Mouse (Mus musculus) lung, adult 2 months (tissue): ENCODE results near the gene Otop3. TPM values are rescaled to one million over a fixed set of nuclear protein-coding genes. Genes with fewer than 3 reads are reported as not detected.

Experiments
- DNase-seq: peaks from one replicate; pipeline ENCODE4 v3.0.0; 2022
- H3K4me1 ChIP-seq: fragments of 200-500 bp; 2 replicates; pipeline ENCODE4 v1.6.1; 2011; ENCODE audit warnings: low read length; ENCODE audit not compliant: control insufficient read depth, insufficient read depth
- H3K4me3 ChIP-seq: fragments of 200-500 bp; replicated peaks from 2 replicates; pipeline ENCODE3; 2011; ENCODE audit warnings: low read depth, mild to moderate bottlenecking, control low read depth, low read length; ENCODE audit errors: extremely low read depth
- CTCF ChIP-seq: fragments of 200-500 bp; IDR thresholded peaks from 2 replicates; pipeline ENCODE4 v1.5.1; 2011; ENCODE audit warnings: mild to moderate bottlenecking, low read length, control low read depth; ENCODE audit not compliant: insufficient read depth
- POLR2A ChIP-seq: fragments of 200-500 bp; IDR thresholded peaks from 2 replicates; pipeline ENCODE4 v1.6.1; 2011; ENCODE audit warnings: low read depth, mild to moderate bottlenecking, control low read depth, low read length, borderline replicate concordance; ENCODE audit errors: extremely low read depth
- WGBS: fragments of 180-500 bp; shearing (Covaris S2); methylation state at CpG from one replicate; pipeline ENCODE4 v1.1.7; 2018; 5-methylcytosine and 5-hydroxymethylcytosine counted together
- polyA plus RNA-seq: library from polyadenylated mRNA; depleted of rRNA; stranded (reverse); fragments of >200 nt; gene quantifications from 2 replicates; pipeline ENCODE4 v1.2.3, GENCODE M21; 2012

Gene Otop3
- polyA plus RNA-seq, 1 experiment: 7.8 TPM

- WGBS: 71% methylated on average over 1 of the region's 1 CpGs
- Histone ChIP-seq H3K4me1 (no peaks in the 10 kb centered on the region), H3K4me3 (no peak overlapping the region)
- DNase-seq: no peak
- TF ChIP-seq POLR2A (no peak), CTCF (no peak)
Measured at GRCm38 (mm10) chr11:115337826-115338225, 3.3 kb downstream of the Otop3 start.

GRCm38 (mm10) chr11:115341246-115341645 is 6.7 kb downstream of the Otop3 start:
- WGBS: 44% methylated on average over 2 of the region's 2 CpGs
- no peak for DNase-seq
- Histone ChIP-seq H3K4me3 (no peak overlapping the region), H3K4me1 (no peaks in the 10 kb centered on the region)
- no peak for TF ChIP-seq POLR2A
- no peak for TF ChIP-seq CTCF

- H3K4me1 ChIP-seq: no peaks in the 10 kb centered on the region
- H3K4me3 ChIP-seq: no peak overlapping the region
- 59% methylated on average over 6 of the region's 6 CpGs for WGBS
- no peak for TF ChIP-seq CTCF
- TF ChIP-seq POLR2A: no peak
- no peak for DNase-seq
Measured at GRCm38 (mm10) chr11:115341866-115342265, 7.3 kb downstream of the Otop3 start.

DNA sequence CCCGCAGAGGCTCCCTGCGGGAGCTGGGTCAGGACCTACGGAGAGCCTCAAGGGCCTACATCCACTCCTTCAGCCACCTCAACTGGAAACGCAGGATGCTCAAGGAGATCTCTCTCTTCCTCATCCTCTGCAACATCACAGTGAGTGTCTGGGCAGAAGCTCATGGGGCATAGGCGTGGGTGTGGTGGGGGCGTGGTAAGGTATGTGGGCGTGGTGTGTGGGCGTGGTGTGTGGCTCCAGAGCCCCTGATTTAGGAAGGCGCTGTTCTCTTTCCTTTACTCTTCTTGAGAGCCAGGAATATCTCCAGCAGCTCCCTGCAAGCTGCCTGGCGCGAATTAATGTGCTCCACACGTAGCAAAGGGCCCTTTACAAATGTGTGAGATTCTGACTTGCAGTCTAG is 10.4 kb downstream of the Otop3 start:
- no peak for TF ChIP-seq CTCF
- no peak for TF ChIP-seq POLR2A
- no peak for DNase-seq
- Histone ChIP-seq H3K4me1 (no peaks in the 10 kb centered on the region), H3K4me3 (no peak overlapping the region)
- 18% methylated on average over 12 of the region's 12 CpGs for WGBS

GRCm38 (mm10) chr11:115345515-115345914 is 11.0 kb downstream of the Otop3 start:
- H3K4me3 ChIP-seq: no peak overlapping the region
- no peaks in the 10 kb centered on the region for H3K4me1 ChIP-seq
- DNase-seq: no peak
- WGBS: 32% methylated on average over 7 of the region's 7 CpGs
- TF ChIP-seq CTCF (no peak), POLR2A (no peak)

DNA sequence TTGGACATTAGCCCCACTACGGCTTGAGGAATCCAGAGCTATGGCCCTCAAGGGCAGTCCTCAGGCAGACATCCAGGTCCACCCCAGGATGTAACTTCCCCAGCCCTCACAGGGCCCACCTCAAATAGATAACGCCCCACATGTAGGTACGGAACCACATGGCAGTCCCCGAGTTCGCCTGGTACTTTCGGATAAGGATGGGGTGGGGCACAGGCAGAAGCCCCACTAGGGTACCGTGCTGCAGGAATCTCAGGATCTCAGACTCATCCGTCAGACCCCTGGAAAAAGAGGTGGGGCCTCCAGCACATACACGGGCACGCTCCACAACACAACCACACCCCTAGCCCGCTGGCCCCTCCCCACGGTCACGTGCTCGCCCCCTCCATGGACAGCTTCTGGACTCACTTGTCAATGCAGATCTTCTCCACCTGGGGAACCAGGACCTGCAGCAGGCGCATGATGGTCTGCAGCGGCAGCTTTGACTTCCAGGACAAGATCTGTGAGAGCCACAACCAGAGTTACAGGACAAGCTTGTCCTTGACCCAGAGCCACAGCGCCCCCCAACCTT is 14.2 kb downstream of the Otop3 start:
- Histone ChIP-seq H3K4me3 (no peak overlapping the region), H3K4me1 (no peaks in the 10 kb centered on the region)
- 65% methylated on average over 17 of the region's 17 CpGs for WGBS
- DNase-seq: no peak
- no peak for TF ChIP-seq CTCF
- TF ChIP-seq POLR2A: no peak

GRCm38 (mm10) chr11:115349976-115350375 is 15.4 kb downstream of the Otop3 start:
- H3K4me3 ChIP-seq: no peak overlapping the region
- H3K4me1 ChIP-seq: no peaks in the 10 kb centered on the region
- WGBS: 57% methylated on average over 4 of the region's 4 CpGs
- no peak for DNase-seq
- TF ChIP-seq POLR2A (no peak), CTCF (no peak)

GRCm38 (mm10) chr11:115353375-115353774 is 18.8 kb downstream of the Otop3 start:
- WGBS: 79% methylated on average over 5 of the region's 5 CpGs
- Histone ChIP-seq H3K4me3 (no peak overlapping the region), H3K4me1 (no peaks in the 10 kb centered on the region; the same call in 1 of the 2 replicates)
- TF ChIP-seq POLR2A (no peak), CTCF (no peak)
- DNase-seq: no peak

DNA sequence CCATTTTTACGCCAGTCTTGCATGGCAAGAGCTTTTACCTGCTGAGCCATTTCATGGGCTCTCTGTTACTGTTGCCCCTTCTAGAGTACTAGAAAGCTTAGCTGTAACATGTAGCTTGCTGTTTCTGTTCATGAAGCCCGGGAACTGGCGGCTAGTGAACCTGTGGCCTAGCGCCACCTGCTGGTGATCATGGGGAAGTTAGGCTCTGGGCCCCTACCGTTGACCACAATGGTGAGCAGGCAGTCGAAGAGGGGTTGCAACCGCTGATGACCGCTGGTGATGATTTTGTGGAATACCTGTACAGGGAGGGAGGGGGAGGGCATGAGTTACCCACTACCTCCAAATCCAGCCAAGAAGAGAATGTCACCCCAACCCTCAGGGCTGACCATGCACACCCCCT is 19.7 kb downstream of the Otop3 start:
- no peak for TF ChIP-seq POLR2A
- TF ChIP-seq CTCF: peak; percentile 90
- 9% methylated on average over 8 of the region's 8 CpGs for WGBS
- H3K4me1 ChIP-seq: peaks cover 7% of the 10 kb centered on the region
- no peak overlapping the region for H3K4me3 ChIP-seq
- peak; percentile 45 for DNase-seq

DNA sequence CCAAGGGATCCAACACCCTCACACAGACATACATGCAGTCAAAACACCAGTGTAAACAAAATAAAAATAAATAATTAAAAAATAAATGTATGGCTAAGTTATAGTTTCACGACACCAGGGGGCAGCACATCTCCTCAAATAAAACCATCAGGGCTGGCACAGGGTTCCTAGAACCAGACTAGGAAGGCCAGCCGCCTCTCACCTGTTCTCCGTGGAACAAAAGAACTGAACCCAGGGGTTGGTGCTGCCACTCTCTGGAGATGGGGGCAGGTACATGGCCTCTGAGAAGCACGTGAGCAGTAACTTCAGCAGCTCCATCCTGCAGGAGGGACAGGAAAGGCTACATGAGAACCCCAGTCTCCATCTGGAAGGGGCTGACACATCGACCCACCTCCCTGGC is 23.9 kb downstream of the Otop3 start:
- TF ChIP-seq CTCF (no peak), POLR2A (no peak)
- peak; percentile 74 for DNase-seq
- Histone ChIP-seq H3K4me1 (peaks cover 9% of the 10 kb centered on the region), H3K4me3 (no peak overlapping the region)
- 11% methylated on average over 5 of the region's 5 CpGs for WGBS
